Mouse (Mus musculus) stomach, embryonic 15.5 days (tissue): ENCODE results near the gene Apoh. TPM values are rescaled to one million over a fixed set of nuclear protein-coding genes. Genes with fewer than 3 reads are reported as not detected.

ENCODE experiments used
- ATAC-seq: fragments of 200-750 bp; cut with Nextera tagmentation; 2 replicates; pipeline ENCODE4 v1.8.0; 2017; ENCODE audit warnings: low read depth, moderate number of reproducible peaks, moderate TSS enrichment; ENCODE audit not compliant: insufficient read depth, low FRiP score
- H3K27ac ChIP-seq: fragments of 300-500 bp; sonication (generic); 2 replicates; pipeline ENCODE4 v1.5.1; 2015; ENCODE audit warnings: mild to moderate bottlenecking, inconsistent platforms
- H3K27me3 ChIP-seq: fragments of 300-500 bp; sonication (generic); replicated peaks from 2 replicates; pipeline ENCODE4 v1.6.1; 2015; ENCODE audit warnings: inconsistent platforms
- H3K36me3 ChIP-seq: fragments of 300-500 bp; sonication (generic); 2 replicates; pipeline ENCODE4 v1.6.1; 2015; ENCODE audit warnings: inconsistent platforms
- H3K4me1 ChIP-seq: fragments of 300-500 bp; sonication (generic); 2 replicates; pipeline ENCODE4 v1.6.1; 2015; ENCODE audit warnings: inconsistent platforms
- H3K4me2 ChIP-seq: fragments of 300-500 bp; sonication (generic); 2 replicates; pipeline ENCODE4 v1.6.1; 2015; ENCODE audit warnings: mild to moderate bottlenecking, inconsistent platforms
- H3K4me3 ChIP-seq: fragments of 300-500 bp; sonication (generic); replicated peaks from 2 replicates; pipeline ENCODE4 v1.5.1; 2015; ENCODE audit warnings: inconsistent platforms
- H3K9ac ChIP-seq: fragments of 300-500 bp; sonication (generic); 2 replicates; pipeline ENCODE4 v1.6.1; 2015; ENCODE audit warnings: inconsistent platforms
- H3K9me3 ChIP-seq: fragments of 300-500 bp; sonication (generic); 2 replicates; pipeline ENCODE4 v1.6.1; 2016; ENCODE audit warnings: inconsistent platforms
- WGBS: fragments of 180-500 bp; shearing (Covaris S2); methylation state at CpG from one replicate; pipeline ENCODE4 v1.1.7; 2015; 5-methylcytosine and 5-hydroxymethylcytosine counted together
- polyA plus RNA-seq: library from polyadenylated mRNA; unstranded; fragments of >200 nt; fragmentation: Nextera tagmentation; extraction: Ambion mirVana; gene quantifications from 2 replicates; pipeline ENCODE4 v1.2.1, GENCODE M21; 2015

The Apoh gene
- polyA plus RNA-seq, 1 experiment from 2014 or later = 29.2 TPM

DNA sequence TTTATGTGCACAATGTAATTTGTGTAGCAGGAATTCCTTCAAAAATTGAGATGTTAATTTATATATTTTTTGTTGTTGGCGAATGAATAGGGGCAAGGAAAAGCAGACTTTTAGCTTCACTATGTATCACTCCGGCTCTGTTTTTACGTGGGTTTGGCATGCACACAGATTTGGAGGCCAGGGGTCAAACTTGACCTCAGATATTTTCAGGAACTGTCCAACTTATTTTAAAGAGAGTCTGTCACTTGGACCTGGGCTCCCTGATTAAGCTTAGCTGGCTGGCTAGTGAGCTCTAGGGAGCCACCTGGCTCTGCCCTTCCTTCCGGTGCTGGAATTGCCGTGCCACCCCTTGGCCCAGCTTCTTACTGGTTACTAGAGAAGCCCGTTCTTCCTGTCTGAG is 84.0 kb downstream of the Apoh start:
- Histone ChIP-seq H3K27me3 (no peaks in the 10 kb centered on the region), H3K4me2 (no peak overlapping the region), H3K27ac (no peak overlapping the region), H3K4me1 (no peaks in the 10 kb centered on the region), H3K9me3 (no peaks in the 10 kb centered on the region), H3K36me3 (no peaks in the 10 kb centered on the region), H3K9ac (no peak overlapping the region), H3K4me3 (no peak overlapping the region)
- no peak for ATAC-seq
- 56% methylated on average over 6 of the region's 6 CpGs for WGBS

DNA sequence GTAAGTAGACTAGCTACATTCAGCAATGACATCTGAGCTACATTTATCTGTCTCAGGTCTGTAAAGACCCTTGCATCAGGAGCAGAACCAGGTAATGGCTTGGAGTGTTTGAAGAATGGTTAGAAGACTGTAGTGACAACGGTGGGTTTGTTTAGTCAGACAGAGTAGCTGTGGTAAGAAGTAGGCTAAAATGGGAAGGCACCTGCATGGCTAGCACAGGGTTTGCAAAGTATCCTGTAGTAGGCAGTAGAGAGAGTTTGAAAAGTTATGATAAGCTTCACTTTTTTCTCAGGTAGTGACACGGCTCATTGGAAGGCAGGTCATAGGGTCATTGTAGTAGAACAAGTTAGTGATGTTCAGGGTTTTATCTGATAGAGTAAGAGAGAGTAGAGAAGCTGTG is 85.9 kb downstream of the Apoh start:
- WGBS = 58% methylated on average over 2 of the region's 2 CpGs
- Histone ChIP-seq H3K27me3 (no peaks in the 10 kb centered on the region), H3K36me3 (no peaks in the 10 kb centered on the region), H3K9me3 (no peaks in the 10 kb centered on the region), H3K4me3 (no peak overlapping the region), H3K4me2 (no peak overlapping the region), H3K27ac (no peak overlapping the region), H3K9ac (no peak overlapping the region), H3K4me1 (no peaks in the 10 kb centered on the region)
- ATAC-seq = no peak

DNA sequence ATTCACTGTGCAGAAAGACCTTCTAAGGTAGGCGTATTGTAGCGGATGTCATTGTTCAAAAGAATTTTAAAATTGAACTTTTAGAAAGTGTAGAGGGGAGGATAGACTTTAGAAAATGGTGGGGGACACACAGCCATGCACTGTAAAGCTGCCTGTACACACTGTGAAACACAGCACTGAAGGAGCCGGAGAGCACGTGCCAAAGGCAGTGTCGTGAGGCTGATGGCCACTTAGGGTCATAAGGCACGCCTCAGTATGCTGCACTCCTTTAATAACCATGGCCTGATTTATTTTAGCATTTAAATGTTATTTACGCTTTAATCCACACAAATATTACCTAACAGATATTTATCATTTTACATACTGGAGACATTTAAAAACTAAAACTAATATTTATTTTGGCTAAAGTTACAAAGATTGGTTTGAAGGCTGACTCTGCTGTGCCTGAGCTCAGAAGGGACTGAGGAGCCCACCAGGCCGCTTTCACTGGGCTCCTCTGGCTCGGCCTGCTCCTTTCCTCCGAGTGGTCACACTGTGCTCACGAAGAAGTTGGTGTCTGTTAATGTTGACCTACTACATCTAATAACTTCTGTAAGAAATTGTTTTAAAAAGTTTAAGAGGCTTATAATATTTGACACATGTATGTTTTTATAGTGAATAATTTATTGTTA is 100.9 kb downstream of the Apoh start:
- no peak overlapping the region for H3K9ac ChIP-seq
- no peak overlapping the region for H3K27ac ChIP-seq
- H3K4me2 ChIP-seq = no peak overlapping the region
- H3K4me1 ChIP-seq = no peaks in the 10 kb centered on the region
- 66% methylated on average over 11 of the region's 11 CpGs for WGBS
- no peaks in the 10 kb centered on the region for H3K9me3 ChIP-seq
- H3K27me3 ChIP-seq = no peaks in the 10 kb centered on the region
- no peak overlapping the region for H3K4me3 ChIP-seq
- no peak for ATAC-seq
- 0 out of 2 replicates have a peak, but pooled peaks cover 3% of the 10 kb centered on the region for H3K36me3 ChIP-seq

DNA sequence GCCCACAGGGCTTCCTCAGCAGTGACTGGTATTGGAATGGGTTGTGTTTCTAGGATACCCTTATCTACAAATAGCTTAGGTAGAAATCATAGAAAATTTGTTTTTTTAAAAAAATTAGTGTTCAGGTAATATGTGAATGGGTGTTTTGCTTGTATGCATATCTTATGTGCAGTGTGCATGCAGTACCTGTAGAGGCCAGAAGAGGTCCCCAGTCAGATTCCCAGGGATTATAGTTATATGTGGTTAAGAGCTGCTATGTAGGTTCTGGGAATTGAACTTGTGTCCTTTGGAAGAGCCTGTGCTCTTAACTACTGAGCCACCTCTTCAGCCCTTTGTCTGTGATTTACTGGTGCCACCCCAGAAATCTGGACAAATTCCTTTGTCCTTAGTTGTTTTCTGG is 104.0 kb downstream of the Apoh start:
- Histone ChIP-seq H3K4me1 (no peaks in the 10 kb centered on the region), H3K36me3 (peaks cover 5% of the 10 kb centered on the region; the same call in 1 of the 2 replicates), H3K9ac (no peak overlapping the region), H3K27me3 (no peaks in the 10 kb centered on the region), H3K9me3 (no peaks in the 10 kb centered on the region), H3K4me2 (no peak overlapping the region), H3K4me3 (no peak overlapping the region), H3K27ac (no peak overlapping the region)
- ATAC-seq = no peak

DNA sequence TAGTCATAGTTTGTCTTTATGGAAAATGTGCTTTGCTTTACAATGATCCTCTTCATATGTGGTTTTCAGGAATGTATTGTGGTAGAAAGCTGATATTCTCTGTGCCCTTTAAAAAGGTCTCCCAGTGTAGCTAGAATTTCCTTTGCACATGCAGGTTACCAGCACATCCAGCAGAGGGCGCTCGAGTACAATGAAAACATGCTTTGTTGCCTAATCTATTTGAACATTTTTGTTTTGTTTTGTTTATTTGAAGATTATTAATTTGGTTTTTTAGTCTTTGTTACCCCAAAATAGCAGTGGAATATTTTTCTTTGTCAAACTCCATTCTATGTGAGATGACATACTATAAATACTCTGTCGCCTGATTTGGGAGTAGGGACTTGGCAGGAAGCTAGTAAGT is 106.7 kb downstream of the Apoh start:
- Histone ChIP-seq H3K9me3 (no peaks in the 10 kb centered on the region), H3K4me2 (no peak overlapping the region), H3K27me3 (no peaks in the 10 kb centered on the region), H3K27ac (no peak overlapping the region), H3K36me3 (peaks cover 5% of the 10 kb centered on the region; the same call in 1 of the 2 replicates), H3K4me3 (no peak overlapping the region), H3K4me1 (no peaks in the 10 kb centered on the region), H3K9ac (no peak overlapping the region)
- 29% methylated on average over 3 of the region's 3 CpGs for WGBS
- ATAC-seq = no peak

DNA sequence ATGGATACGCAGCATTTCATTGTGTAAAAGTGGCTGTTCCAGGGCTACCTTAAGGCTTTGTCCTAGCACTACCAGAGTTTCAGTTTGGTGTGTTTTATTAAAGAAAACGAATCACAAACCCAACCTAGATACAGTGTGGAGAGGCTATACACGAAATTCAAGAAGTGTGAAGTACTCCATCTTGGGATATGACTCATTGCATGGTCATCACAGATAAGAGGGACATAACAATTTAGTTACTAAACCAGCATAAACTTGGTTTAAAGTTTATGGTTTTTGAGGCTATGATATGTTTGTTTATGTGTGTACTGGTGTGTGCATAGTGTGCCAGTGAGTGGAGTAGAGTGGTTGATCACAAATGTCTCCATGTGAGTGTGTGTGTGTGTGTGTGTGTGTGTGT is 116.4 kb downstream of the Apoh start:
- whole genome bisulfite sequencing = 81% methylated on average over 3 of the region's 3 CpGs
- Histone ChIP-seq H3K4me1 (no peaks in the 10 kb centered on the region), H3K36me3 (no peaks in the 10 kb centered on the region)

More for the DNA sequence above, 116.4 kb downstream of the Apoh start:
- H3K4me3 ChIP-seq = no peak overlapping the region
- H3K9me3 ChIP-seq = no peaks in the 10 kb centered on the region
- no peak overlapping the region for H3K4me2 ChIP-seq
- H3K9ac ChIP-seq = no peak overlapping the region
- ATAC-seq = no peak
- no peaks in the 10 kb centered on the region for H3K27me3 ChIP-seq
- H3K27ac ChIP-seq = no peak overlapping the region

Other genes with a start within 250 kb of the Apoh start
- gene Prkca, start 574 bp downstream of the Apoh start, polyA plus RNA-seq = 10.1 and 10.5 TPM in 2 replicates
- gene Cep112, start 81.8 kb downstream of the Apoh start, polyA plus RNA-seq = 12.3 and 14.0 TPM in 2 replicates